Mouse (Mus musculus): ENCODE measurements at regions not wholly inside any gene's neighbourhood (a gene's known extent, or its start where the extent isn't known, plus 50 kb on each side); places are given as distances from the start of the nearest gene placed in this dataset.

DNA sequence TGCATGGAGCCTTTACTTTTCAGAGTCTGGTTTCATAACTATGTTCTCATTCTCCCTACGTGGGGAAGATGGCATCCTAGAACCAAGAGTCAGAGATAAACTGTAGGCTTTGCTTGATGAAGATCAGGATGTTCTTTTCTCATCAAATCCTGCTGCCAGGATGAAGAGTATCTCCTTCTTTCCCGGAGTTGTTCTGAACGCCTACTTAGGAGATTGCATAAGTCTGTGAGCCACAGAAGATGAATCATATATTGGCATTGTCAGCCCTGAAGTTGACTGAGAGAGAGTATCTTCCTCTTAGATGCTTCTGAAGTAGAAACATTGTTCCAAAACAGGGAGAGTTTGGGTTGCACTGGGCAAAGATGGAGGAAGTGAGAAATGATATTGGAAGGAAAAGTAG, 286.7 kb downstream of the Zfp619 start:
- Histone ChIP-seq H3K27ac (ENCODE audit: low read length) (no peak overlapping the region), H3K4me1 (ENCODE audit: insufficient read depth, low read depth, low read length) (no peaks in the 10 kb centered on the region), H3K27me3 (replicated peaks; ENCODE audit: insufficient read depth, low read length) (no peaks in the 10 kb centered on the region), H3K36me3 (ENCODE audit: insufficient read depth, low read length) (no peaks in the 10 kb centered on the region), H3K9me3 (ENCODE audit: low read length) (no peaks in the 10 kb centered on the region), H3K4me2 (replicated peaks; ENCODE audit: low read depth, low read length) (no peak overlapping the region), H3K4me3 (ENCODE audit: low read depth, low read length) (no peak overlapping the region), H3K9ac (replicated peaks; ENCODE audit: low read depth) (no peak overlapping the region)
- 65% methylated on average over 3 of the region's 3 CpGs for WGBS
- ATAC-seq: no peak
- TF ChIP-seq EP300 (IDR thresholded peaks at IDR 0.05) (no peak), CTCF (IDR thresholded peaks at IDR 0.05) (no peak)
- no peak for DNase-seq (ENCODE audit: low spot score)

DNA sequence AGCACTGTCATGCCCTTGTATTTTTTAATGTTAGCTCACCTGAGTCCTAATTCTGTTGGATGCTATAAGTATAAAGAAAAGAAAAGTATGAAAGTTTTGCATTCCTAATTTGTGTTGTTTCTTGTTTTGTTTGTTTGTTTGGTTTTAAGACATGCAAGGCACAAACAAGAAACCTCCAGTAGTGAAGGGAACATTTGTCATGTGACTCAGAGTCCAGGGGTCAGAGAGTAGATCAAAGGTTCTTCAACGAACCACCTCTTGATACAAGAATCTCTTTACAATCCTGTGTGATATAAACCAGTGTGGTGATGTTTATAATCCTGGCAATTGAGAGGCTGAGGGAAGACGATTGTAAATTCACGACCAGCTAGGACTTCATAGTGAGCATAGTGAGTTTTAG, 300.5 kb downstream of the Zfp619 start:
- Histone ChIP-seq H3K27ac (ENCODE audit: low read length) (no peak overlapping the region), H3K4me1 (ENCODE audit: insufficient read depth, low read depth, low read length) (no peaks in the 10 kb centered on the region), H3K36me3 (ENCODE audit: insufficient read depth, low read length) (no peaks in the 10 kb centered on the region), H3K27me3 (replicated peaks; ENCODE audit: insufficient read depth, low read length) (no peaks in the 10 kb centered on the region), H3K4me3 (ENCODE audit: low read depth, low read length) (no peak overlapping the region), H3K9me3 (ENCODE audit: low read length) (no peaks in the 10 kb centered on the region), H3K4me2 (replicated peaks; ENCODE audit: low read depth, low read length) (no peak overlapping the region), H3K9ac (replicated peaks; ENCODE audit: low read depth) (no peak overlapping the region)
- WGBS: 57% methylated on average over 3 of the region's 3 CpGs
- DNase-seq (ENCODE audit: low spot score): no peak
- TF ChIP-seq EP300 (IDR thresholded peaks at IDR 0.05) (no peak), CTCF (IDR thresholded peaks at IDR 0.05) (no peak)
- ATAC-seq: no peak

DNA sequence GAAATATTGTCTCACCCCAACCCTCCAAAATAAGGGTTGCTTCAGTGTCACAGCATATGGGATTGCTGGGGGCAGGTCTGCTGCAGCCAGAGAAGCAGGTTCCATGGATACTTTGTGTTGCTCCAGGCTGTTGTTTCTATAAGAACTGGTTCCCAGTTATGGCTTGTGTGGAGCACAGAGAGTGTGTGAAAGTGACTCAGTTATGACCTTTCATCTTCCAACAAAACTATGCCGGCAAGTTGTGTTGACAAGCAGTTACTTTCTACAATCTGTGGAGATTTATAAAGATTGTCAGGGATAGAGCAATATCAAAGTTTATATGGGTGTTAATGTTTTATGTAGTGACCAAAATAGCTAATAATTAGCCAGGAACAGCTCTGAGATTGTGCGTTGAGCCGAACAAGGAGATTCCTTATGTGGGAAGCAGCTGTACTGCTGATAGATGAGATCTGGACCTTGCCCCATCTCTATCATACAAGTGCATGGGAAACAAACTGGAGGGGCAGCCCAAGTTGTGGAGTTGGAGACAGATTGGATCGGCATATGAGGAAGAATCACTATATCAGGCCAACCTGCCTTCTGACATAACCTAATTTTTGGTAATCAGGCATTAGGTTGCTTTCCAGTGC, 305.1 kb downstream of the Zfp619 start:
- no peaks in the 10 kb centered on the region for H3K27me3 ChIP-seq (replicated peaks; ENCODE audit: insufficient read depth, low read length)
- DNase-seq (ENCODE audit: low spot score) (no peak), ATAC-seq (no peak)
- no peaks in the 10 kb centered on the region for H3K4me1 ChIP-seq (ENCODE audit: insufficient read depth, low read depth, low read length)
- 83% methylated on average over 4 of the region's 4 CpGs for WGBS
- no peak overlapping the region for H3K27ac ChIP-seq (ENCODE audit: low read length)
- no peaks in the 10 kb centered on the region for H3K9me3 ChIP-seq (ENCODE audit: low read length)
- no peak overlapping the region for H3K4me3 ChIP-seq (ENCODE audit: low read depth, low read length)
- H3K9ac ChIP-seq (replicated peaks; ENCODE audit: low read depth): no peak overlapping the region
- H3K4me2 ChIP-seq (replicated peaks; ENCODE audit: low read depth, low read length): no peak overlapping the region
- H3K36me3 ChIP-seq (ENCODE audit: insufficient read depth, low read length): no peaks in the 10 kb centered on the region
- TF ChIP-seq CTCF (IDR thresholded peaks at IDR 0.05) (no peak), EP300 (IDR thresholded peaks at IDR 0.05) (no peak)

DNA sequence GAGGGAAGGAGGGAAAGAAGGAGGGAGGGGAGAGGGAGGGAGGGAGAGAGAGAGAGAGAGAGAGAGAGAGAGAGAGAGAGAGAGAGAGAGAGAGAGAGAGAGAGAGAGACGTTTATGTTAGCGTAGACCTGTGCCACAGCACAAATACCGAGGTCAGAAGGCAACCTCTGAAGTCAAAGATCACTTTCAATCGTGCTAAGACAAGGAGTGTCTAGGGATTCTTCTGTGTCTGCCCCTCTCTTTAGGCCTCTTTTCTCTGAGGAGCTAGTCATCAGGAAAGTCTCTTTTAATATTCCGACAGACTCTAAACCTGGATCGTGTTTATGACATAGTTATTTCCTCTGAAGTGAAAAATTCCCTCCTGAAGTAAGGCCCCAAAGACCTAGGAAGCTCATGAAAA, 310.8 kb downstream of the Zfp619 start:
- H3K36me3 ChIP-seq (ENCODE audit: insufficient read depth, low read length): no peaks in the 10 kb centered on the region
- ATAC-seq (no peak), DNase-seq (ENCODE audit: low spot score) (no peak)
- TF ChIP-seq CTCF (IDR thresholded peaks at IDR 0.05): no peak
- TF ChIP-seq EP300 (IDR thresholded peaks at IDR 0.05): no peak
- no peaks in the 10 kb centered on the region for H3K27me3 ChIP-seq (replicated peaks; ENCODE audit: insufficient read depth, low read length)
- no peak overlapping the region for H3K27ac ChIP-seq (ENCODE audit: low read length)
- no peak overlapping the region for H3K4me3 ChIP-seq (ENCODE audit: low read depth, low read length)
- no peak overlapping the region for H3K4me2 ChIP-seq (replicated peaks; ENCODE audit: low read depth, low read length)
- no peak overlapping the region for H3K9ac ChIP-seq (replicated peaks; ENCODE audit: low read depth)
- 42% methylated on average over 6 of the region's 6 CpGs for WGBS
- no peaks in the 10 kb centered on the region for H3K9me3 ChIP-seq (ENCODE audit: low read length)
- no peaks in the 10 kb centered on the region for H3K4me1 ChIP-seq (ENCODE audit: insufficient read depth, low read depth, low read length)

DNA sequence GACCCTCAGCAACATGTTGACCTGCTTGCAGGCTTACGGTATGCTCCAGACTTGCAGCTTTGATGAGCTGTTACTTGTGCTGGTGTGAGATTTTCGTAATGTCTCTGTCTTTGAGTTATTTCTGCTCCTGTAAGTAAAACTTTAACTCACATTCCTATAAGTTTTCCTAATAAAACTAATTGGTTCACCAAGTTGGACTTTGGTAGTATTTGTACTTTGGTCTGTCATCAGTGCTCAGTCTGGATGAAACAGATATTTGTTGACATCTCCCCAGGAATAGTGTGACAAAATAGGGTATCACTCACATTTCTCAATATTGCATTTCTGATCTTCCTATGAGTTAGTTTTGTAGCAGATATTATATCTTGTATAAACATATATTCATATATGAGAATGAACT, 313.3 kb downstream of the Zfp619 start:
- no peaks in the 10 kb centered on the region for H3K4me1 ChIP-seq (ENCODE audit: insufficient read depth, low read depth, low read length)
- ATAC-seq: no peak
- H3K4me2 ChIP-seq (replicated peaks; ENCODE audit: low read depth, low read length): no peak overlapping the region
- H3K4me3 ChIP-seq (ENCODE audit: low read depth, low read length): no peak overlapping the region
- TF ChIP-seq CTCF (IDR thresholded peaks at IDR 0.05): no peak
- no peak for TF ChIP-seq EP300 (IDR thresholded peaks at IDR 0.05)
- no peak overlapping the region for H3K27ac ChIP-seq (ENCODE audit: low read length)
- WGBS: 75% methylated on average over 2 of the region's 2 CpGs
- H3K9ac ChIP-seq (replicated peaks; ENCODE audit: low read depth): no peak overlapping the region
- H3K36me3 ChIP-seq (ENCODE audit: insufficient read depth, low read length): no peaks in the 10 kb centered on the region
- H3K9me3 ChIP-seq (ENCODE audit: low read length): no peaks in the 10 kb centered on the region
- DNase-seq (ENCODE audit: low spot score): no peak
- no peaks in the 10 kb centered on the region for H3K27me3 ChIP-seq (replicated peaks; ENCODE audit: insufficient read depth, low read length)

DNA sequence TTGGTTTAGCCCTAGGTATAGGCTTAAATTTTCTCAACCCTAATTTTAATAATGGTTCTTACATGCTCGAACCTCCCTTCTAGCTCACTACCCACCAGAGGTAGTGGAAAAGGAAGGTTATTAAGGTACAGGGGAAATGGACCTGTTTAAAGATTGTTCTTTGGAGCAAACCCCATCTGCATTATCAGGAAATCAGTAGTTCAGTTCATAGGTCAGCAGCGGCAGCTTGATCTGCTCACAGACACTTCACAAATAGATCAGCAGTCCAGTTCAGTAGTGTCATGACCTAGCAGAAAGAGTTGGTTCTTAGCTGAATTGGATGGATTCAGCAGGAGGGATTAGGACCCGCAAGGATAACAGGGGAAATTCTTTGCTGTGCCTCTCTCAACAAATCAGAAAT, 324.4 kb downstream of the Zfp619 start:
- Histone ChIP-seq H3K4me1 (ENCODE audit: insufficient read depth, low read depth, low read length) (no peaks in the 10 kb centered on the region), H3K4me3 (ENCODE audit: low read depth, low read length) (no peak overlapping the region), H3K27me3 (replicated peaks; ENCODE audit: insufficient read depth, low read length) (no peaks in the 10 kb centered on the region), H3K36me3 (ENCODE audit: insufficient read depth, low read length) (no peaks in the 10 kb centered on the region), H3K9me3 (ENCODE audit: low read length) (no peaks in the 10 kb centered on the region), H3K27ac (ENCODE audit: low read length) (no peak overlapping the region), H3K9ac (replicated peaks; ENCODE audit: low read depth) (no peak overlapping the region), H3K4me2 (replicated peaks; ENCODE audit: low read depth, low read length) (no peak overlapping the region)
- 60% methylated on average over 3 of the region's 3 CpGs for WGBS
- ATAC-seq (no peak), DNase-seq (ENCODE audit: low spot score) (no peak)
- TF ChIP-seq CTCF (IDR thresholded peaks at IDR 0.05): no peak
- TF ChIP-seq EP300 (IDR thresholded peaks at IDR 0.05): no peak
